ENCODE assay signal across 9 mouse cellular contexts in genomic region chr5:5845805-5846496, GRCm38 (mm10).
DNase-seq lines count a peak whose midpoint lies in the region; ATAC-seq lines count a peak whose summit lies in the region.
"Had no signal": no experiment of that assay in that cellular context is flagged by ENCODE, and none has a peak within 500 bp of the region (broad histone marks: within the 10 kb centered on the region; RNA-seq: fewer than 3 reads in every experiment).

No protein-coding gene starts in this region.

- H3K9me3 ChIP-seq in lung, embryonic 15.5 days, result no peaks in the 10 kb centered on the region
- H3K9me3 ChIP-seq: limb, embryonic 15.5 days had no signal

- WGBS in lung, embryonic 15.5 days, result 33% methylated on average over 9 of the region's 9 CpGs

- H3K4me3 ChIP-seq in lung, embryonic 15.5 days, result no peak overlapping the region
- H3K4me3 ChIP-seq: limb, embryonic 15.5 days had no signal

- no peak overlapping the region for H3K9ac ChIP-seq in lung, embryonic 15.5 days
- H3K9ac ChIP-seq: limb, embryonic 15.5 days had no signal

- no peaks in the 10 kb centered on the region for H3K4me1 ChIP-seq in lung, embryonic 15.5 days
- H3K4me1 ChIP-seq: limb, embryonic 15.5 days had no signal

- H3K27ac ChIP-seq in lung, embryonic 15.5 days, result no peak overlapping the region
- H3K27ac ChIP-seq: limb, embryonic 15.5 days had no signal

- DNase-seq in cerebellum, postnatal 14 days, result peak; percentile 22 to 58
- no peak for DNase-seq in lung, postnatal 4 days
- peak; percentile 50 for DNase-seq in forelimb bud, embryonic 11.5 days (ENCODE audit: low read depth, low spot score)
- DNase-seq in retina, embryonic 14.5 days (ENCODE audit: low spot score), result peak; percentile 83
- no peak for DNase-seq in spleen, postnatal 36 days (ENCODE audit: low spot score in 2 of 2)
- no peak for DNase-seq in urinary bladder, postnatal 4 days (ENCODE audit: low spot score in 2 of 2)

- H3K36me3 ChIP-seq in lung, embryonic 15.5 days, result no peaks in the 10 kb centered on the region
- H3K36me3 ChIP-seq: limb, embryonic 15.5 days had no signal

- no peak; the same call in 1 of the 2 replicates for ATAC-seq in cerebellum, adult (ENCODE audit: insufficient number of reproducible peaks, low FRiP score, low TSS enrichment)
- ATAC-seq in lung, embryonic 15.5 days (ENCODE audit: borderline replicate concordance, extremely low read depth, low FRiP score, low TSS enrichment), result 0 out of 2 replicates have a peak, but pooled peaks have one; percentile 11

- no peaks in the 10 kb centered on the region for H3K27me3 ChIP-seq in lung, embryonic 15.5 days
- H3K27me3 ChIP-seq: limb, embryonic 15.5 days had no signal

- H3K4me2 ChIP-seq in lung, embryonic 15.5 days, result no peak overlapping the region
- H3K4me2 ChIP-seq: limb, embryonic 15.5 days had no signal

Comparison
In these comparisons a context has a peak if more than half of its experiments do, and no peak if none do; other contexts are left out.
1. DNase-seq: peak in cerebellum, postnatal 14 days (2 of 2), forelimb bud, embryonic 11.5 days (single experiment) and retina, embryonic 14.5 days (single experiment); none in lung, postnatal 4 days (0 of 2), spleen, postnatal 36 days (0 of 2) and urinary bladder, postnatal 4 days (0 of 2).